Mouse (Mus musculus): ENCODE data around the gene Gm17175. TPM values are rescaled to one million over a fixed set of nuclear protein-coding genes. Genes with fewer than 3 reads are reported as not detected.
"Not testable (repeated sequence)": the region's sequence is repeated elsewhere in the genome, so short reads cannot be mapped to it uniquely, and the experiment has no call there.

Gm17175 gene
- polyA plus RNA-seq (2015; fragmentation: Nextera tagmentation; extraction: Ambion mirVana): not detected in 2 replicates

DNA sequence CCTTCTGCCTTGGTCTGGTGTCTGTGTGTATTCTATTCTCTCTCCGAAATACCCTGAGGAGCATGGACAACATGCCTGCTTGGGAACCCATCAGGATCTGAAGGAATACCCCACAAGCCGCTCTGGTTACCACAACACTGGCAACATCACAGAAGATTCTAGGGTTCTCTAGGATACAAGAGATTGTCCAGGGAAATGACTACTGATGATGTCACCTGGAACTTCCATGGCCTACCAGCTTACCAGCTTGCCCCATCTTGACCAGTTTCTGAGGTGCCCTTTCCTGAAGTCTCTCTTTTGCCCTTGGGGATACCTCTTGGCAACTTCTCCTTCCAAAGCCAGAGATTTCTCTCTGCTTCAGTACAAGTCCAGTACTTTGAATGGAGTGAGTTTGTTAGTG lies at the start of gene Gm17175:
TSS of gene Gm17175 (minus strand) at position 101 of the 400 bp plus-strand sequence.
- not testable (repeated sequence) for H3K27me3 ChIP-seq (ENCODE audit: control insufficient read depth, insufficient read depth, low read length); H3K27ac ChIP-seq (ENCODE audit: low read length); H3K4me3 ChIP-seq (replicated peaks; ENCODE audit: low read length); H3K4me1 ChIP-seq (ENCODE audit: control insufficient read depth, insufficient read depth, low read length); ATAC-seq (ENCODE audit: insufficient read depth, low FRiP score); H3K9ac ChIP-seq (ENCODE audit: low read length); H3K36me3 ChIP-seq (ENCODE audit: control insufficient read depth, insufficient read depth, low read length); H3K4me2 ChIP-seq (ENCODE audit: low read depth, low read length); H3K9me3 ChIP-seq (replicated peaks; ENCODE audit: control insufficient read depth, low read length)
- WGBS: 85% methylated on average over 2 of the region's 2 CpGs

DNA sequence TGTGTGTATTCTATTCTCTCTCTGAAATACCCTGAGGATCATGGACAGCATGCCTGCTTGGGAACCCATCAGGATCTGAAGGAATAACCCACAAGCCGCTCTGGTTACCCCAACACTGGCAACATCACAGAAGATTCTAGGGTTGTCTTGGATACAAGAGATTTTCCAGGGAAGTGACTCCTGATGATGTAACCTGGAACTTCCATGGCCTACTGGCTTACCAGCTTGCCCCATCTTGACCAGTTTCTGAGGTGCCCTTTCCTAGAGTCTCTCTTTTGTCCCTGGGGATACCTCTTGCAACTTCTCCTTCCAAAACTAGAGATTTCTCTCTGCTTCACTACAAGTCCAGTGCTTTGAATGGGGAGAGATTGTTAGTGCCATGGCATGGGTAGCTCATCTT lies 37.3 kb upstream of the Gm17175 start, which contains the start of gene Gm17078:
TSS of gene Gm17078 (minus strand) at position 101 of the 400 bp plus-strand sequence.
- Histone ChIP-seq H3K9ac (ENCODE audit: low read length) (no peak within 1 kb of the TSS), H3K36me3 (ENCODE audit: control insufficient read depth, insufficient read depth, low read length) (no peaks in the 10 kb centered on the region), H3K27me3 (ENCODE audit: control insufficient read depth, insufficient read depth, low read length) (no peaks in the 10 kb centered on the region), H3K27ac (ENCODE audit: low read length) (no peak within 1 kb of the TSS), H3K4me2 (ENCODE audit: low read depth, low read length) (no peak within 1 kb of the TSS), H3K4me3 (replicated peaks; ENCODE audit: low read length) (no peak within 1 kb of the TSS), H3K4me1 (ENCODE audit: control insufficient read depth, insufficient read depth, low read length) (no peaks in the 10 kb centered on the region), H3K9me3 (replicated peaks; ENCODE audit: control insufficient read depth, low read length) (no peaks in the 10 kb centered on the region)
- ATAC-seq (ENCODE audit: insufficient read depth, low FRiP score): no peak
- 88% methylated on average over 1 of the region's 1 CpGs for WGBS

DNA sequence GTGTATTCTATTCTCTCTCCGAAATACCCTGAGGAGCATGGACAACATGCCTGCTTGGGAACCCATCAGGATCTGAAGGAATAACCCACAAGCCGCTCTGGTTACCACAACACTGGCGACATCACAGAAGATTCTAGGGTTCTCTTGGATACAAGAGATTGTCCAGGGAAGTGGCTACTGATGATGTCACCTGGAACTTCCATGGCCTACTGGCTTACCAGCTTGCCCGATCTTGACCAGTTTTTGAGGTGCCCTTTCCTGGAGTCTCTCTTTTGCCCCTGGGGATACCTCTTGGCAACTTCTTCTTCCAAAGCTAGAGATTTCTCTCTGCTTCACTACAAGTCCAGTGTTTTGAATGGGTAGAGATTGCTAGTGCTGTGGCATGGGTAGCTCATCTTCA lies 18.2 kb upstream of the Gm17175 start, which contains the start of gene Gm17174:
TSS of gene Gm17174 (minus strand) at position 101 of the 400 bp plus-strand sequence.
- 92% methylated on average over 4 of the region's 4 CpGs for WGBS
- not testable (repeated sequence) for H3K36me3 ChIP-seq (ENCODE audit: control insufficient read depth, insufficient read depth, low read length); ATAC-seq (ENCODE audit: insufficient read depth, low FRiP score); H3K4me1 ChIP-seq (ENCODE audit: control insufficient read depth, insufficient read depth, low read length); H3K9me3 ChIP-seq (replicated peaks; ENCODE audit: control insufficient read depth, low read length); H3K27ac ChIP-seq (ENCODE audit: low read length); H3K4me3 ChIP-seq (replicated peaks; ENCODE audit: low read length); H3K4me2 ChIP-seq (ENCODE audit: low read depth, low read length); H3K27me3 ChIP-seq (ENCODE audit: control insufficient read depth, insufficient read depth, low read length); H3K9ac ChIP-seq (ENCODE audit: low read length)

- Histone ChIP-seq H3K27ac (ENCODE audit: low read length) (no peak within 1 kb of the TSS), H3K27me3 (ENCODE audit: control insufficient read depth, insufficient read depth, low read length) (no peaks in the 10 kb centered on the region), H3K9ac (ENCODE audit: low read length) (no peak within 1 kb of the TSS), H3K4me2 (ENCODE audit: low read depth, low read length) (no peak within 1 kb of the TSS), H3K4me1 (ENCODE audit: control insufficient read depth, insufficient read depth, low read length) (no peaks in the 10 kb centered on the region), H3K9me3 (replicated peaks; ENCODE audit: control insufficient read depth, low read length) (no peaks in the 10 kb centered on the region), H3K4me3 (replicated peaks; ENCODE audit: low read length) (no peak within 1 kb of the TSS), H3K36me3 (ENCODE audit: control insufficient read depth, insufficient read depth, low read length) (no peaks in the 10 kb centered on the region)
- WGBS: 92% methylated on average over 4 of the region's 4 CpGs
- ATAC-seq (ENCODE audit: insufficient read depth, low FRiP score): no peak
Observed at GRCm38 (mm10) chr14:51552490-51552889, 21.4 kb downstream of the Gm17175 start, which contains the start of gene Gm5622. Gene Gm5622 (plus strand): TSS chr14:51552790.

Other genes starting within 250 kb of the Gm17175 start
- gene Gm7247, start 212.3 kb downstream of the Gm17175 start, polyA plus RNA-seq (2015; fragmentation: Nextera tagmentation; extraction: Ambion mirVana): not detected in 2 replicates
- not detected in 2 replicates for gene Vmn2r88, start 163.2 kb downstream of the Gm17175 start, polyA plus RNA-seq (2015; fragmentation: Nextera tagmentation; extraction: Ambion mirVana)
- not detected in 2 replicates for gene Vmn2r89, start 122.2 kb downstream of the Gm17175 start, polyA plus RNA-seq (2015; fragmentation: Nextera tagmentation; extraction: Ambion mirVana)
- gene Gm5622, start 21.3 kb downstream of the Gm17175 start, polyA plus RNA-seq (2015; fragmentation: Nextera tagmentation; extraction: Ambion mirVana): not detected in 2 replicates
- gene Gm17174, start 18.1 kb upstream of the Gm17175 start, polyA plus RNA-seq (2015; fragmentation: Nextera tagmentation; extraction: Ambion mirVana): not detected in 2 replicates
- not detected in 2 replicates for gene Gm17078, start 37.2 kb upstream of the Gm17175 start, polyA plus RNA-seq (2015; fragmentation: Nextera tagmentation; extraction: Ambion mirVana)
- gene Gm4181, start 61.6 kb upstream of the Gm17175 start, polyA plus RNA-seq (2015; fragmentation: Nextera tagmentation; extraction: Ambion mirVana): not detected in 2 replicates
- gene Gm17079, start 121.4 kb upstream of the Gm17175 start, polyA plus RNA-seq (2015; fragmentation: Nextera tagmentation; extraction: Ambion mirVana): not detected in 2 replicates
- gene Gm5800, start 143.1 kb upstream of the Gm17175 start, polyA plus RNA-seq (2015; fragmentation: Nextera tagmentation; extraction: Ambion mirVana): not detected in 2 replicates
- 0.66 TPM in 1 of 2 replicates, not detected in the other for gene Ang4, start 199.5 kb upstream of the Gm17175 start, polyA plus RNA-seq (2015; fragmentation: Nextera tagmentation; extraction: Ambion mirVana)
- gene AY358078, start 226.0 kb upstream of the Gm17175 start, polyA plus RNA-seq (2015; fragmentation: Nextera tagmentation; extraction: Ambion mirVana): not detected in 2 replicates